Mouse (Mus musculus) liver, adult 2 months (tissue): ENCODE data around the gene Sos1. TPM values are rescaled to one million over a fixed set of nuclear protein-coding genes. Genes with fewer than 3 reads are reported as not detected.

Source experiments
- DNase-seq: peaks from one replicate; pipeline ENCODE4 v3.0.0-alpha.2; 2011; ENCODE audit warnings: low read depth, low spot score; ENCODE audit errors: extremely low read depth
- H3K27ac ChIP-seq: fragments of 200-500 bp; replicated peaks from 2 replicates; pipeline ENCODE4 v1.5.1; 2012; ENCODE audit warnings: low read depth, mild to moderate bottlenecking, control low read depth, inconsistent platforms, low read length; ENCODE audit not compliant: insufficient read depth
- H3K27me3 ChIP-seq: fragments of 200-500 bp; 2 replicates; pipeline ENCODE4 v1.6.1; 2012; ENCODE audit warnings: mild to moderate bottlenecking, moderate library complexity, low read length, inconsistent platforms; ENCODE audit not compliant: control insufficient read depth, insufficient read depth
- H3K36me3 ChIP-seq: fragments of 200-500 bp; 2 replicates; pipeline ENCODE4 v1.6.1; 2012; ENCODE audit warnings: low read length, inconsistent platforms; ENCODE audit not compliant: control insufficient read depth, insufficient read depth
- H3K4me1 ChIP-seq: fragments of 200-500 bp; 2 replicates; pipeline ENCODE4 v1.6.1; 2011; ENCODE audit warnings: low read length; ENCODE audit not compliant: control insufficient read depth, insufficient read depth
- H3K4me3 ChIP-seq: fragments of 200-500 bp; 2 replicates; pipeline ENCODE4 v1.5.1; 2011; ENCODE audit warnings: low read depth, mild to moderate bottlenecking, control low read depth, low read length, moderate library complexity; ENCODE audit not compliant: insufficient read depth
- H3K79me2 ChIP-seq: fragments of 200-500 bp; 2 replicates; pipeline ENCODE4 v1.6.1; 2012; ENCODE audit warnings: inconsistent platforms, mild to moderate bottlenecking, low read length, moderate library complexity; ENCODE audit not compliant: control insufficient read depth, insufficient read depth
- H3K9ac ChIP-seq: fragments of 200-500 bp; 2 replicates; pipeline ENCODE4 v1.6.1; 2012; ENCODE audit warnings: low read depth, mild to moderate bottlenecking, control low read depth, inconsistent platforms, low read length
- CTCF ChIP-seq: fragments of 200-500 bp; IDR thresholded peaks from 2 replicates; pipeline ENCODE4 v1.5.1; 2011; ENCODE audit warnings: low read depth, low read length, control low read depth
- POLR2A ChIP-seq: fragments of 200-500 bp; IDR thresholded peaks from 2 replicates; pipeline ENCODE4 v1.6.1; 2011; ENCODE audit warnings: low read length, control low read depth; ENCODE audit not compliant: insufficient read depth; ENCODE audit errors: extremely low read depth
- WGBS: fragments of 180-500 bp; shearing (Covaris S2); methylation state at CpG from one replicate; pipeline ENCODE4 v1.1.7; 2018; 5-methylcytosine and 5-hydroxymethylcytosine counted together
- polyA plus RNA-seq: library from polyadenylated mRNA; depleted of rRNA; stranded (reverse); fragments of >200 nt; gene quantifications from 2 replicates; pipeline ENCODE4 v1.2.3, GENCODE M21; 2012; rRNA removed
- total RNA-seq: library from RNA; depleted of rRNA; stranded (reverse); fragments of >200 nt; gene quantifications from 2 replicates; pipeline ENCODE4 v1.2.3, GENCODE M21; 2014; rRNA removed

Gene Sos1
- total RNA-seq (11.8 and 12.0 TPM in 2 replicates), polyA plus RNA-seq (2.8 TPM in 2 replicates)

GRCm38 (mm10) chr17:80480031-80480854 is at the start of gene Sos1:
TSS of gene Sos1 (minus strand) at chr17:80480453.
- no peaks in the 10 kb centered on the region for H3K36me3 ChIP-seq
- peak within 1 kb of the TSS; percentile 94 for H3K4me3 ChIP-seq
- DNase-seq, result peak; percentile 88
- peaks cover 12% of the 10 kb centered on the region; the same call in 1 of the 2 replicates for H3K4me1 ChIP-seq
- H3K27me3 ChIP-seq, result no peaks in the 10 kb centered on the region
- peaks cover 14% of the 10 kb centered on the region; the same call in 1 of the 2 replicates for H3K79me2 ChIP-seq
- WGBS, result 3% methylated on average over 90 of the region's 90 CpGs
- peak within 1 kb of the TSS; percentile 100 for H3K27ac ChIP-seq
- peak within 1 kb of the TSS; percentile 99 for H3K9ac ChIP-seq
- TF ChIP-seq POLR2A, result peak; percentile 60
- no peak for TF ChIP-seq CTCF

GRCm38 (mm10) chr17:80523231-80523630 is 43.0 kb upstream of the Sos1 start:
- Histone ChIP-seq H3K36me3 (no peaks in the 10 kb centered on the region), H3K9ac (no peak overlapping the region), H3K27me3 (no peaks in the 10 kb centered on the region), H3K4me3 (no peak overlapping the region), H3K27ac (no peak overlapping the region), H3K4me1 (peaks cover 2% of the 10 kb centered on the region; the same call in 1 of the 2 replicates), H3K79me2 (no peaks in the 10 kb centered on the region)
- WGBS, result 85% methylated on average over 3 of the region's 3 CpGs
- DNase-seq, result no peak
- no peak for TF ChIP-seq POLR2A
- no peak for TF ChIP-seq CTCF

GRCm38 (mm10) chr17:80522229-80522556 is 41.9 kb upstream of the Sos1 start:
- TF ChIP-seq CTCF, result no peak
- TF ChIP-seq POLR2A, result no peak
- Histone ChIP-seq H3K79me2 (no peaks in the 10 kb centered on the region), H3K27ac (no peak overlapping the region), H3K4me1 (peaks cover 2% of the 10 kb centered on the region; the same call in 1 of the 2 replicates), H3K27me3 (no peaks in the 10 kb centered on the region), H3K9ac (no peak overlapping the region), H3K36me3 (no peaks in the 10 kb centered on the region), H3K4me3 (no peak overlapping the region)
- DNase-seq, result no peak
- WGBS, result 80% methylated on average over 7 of the region's 7 CpGs

- no peak overlapping the region for H3K27ac ChIP-seq
- no peak overlapping the region for H3K4me3 ChIP-seq
- H3K9ac ChIP-seq, result no peak overlapping the region
- H3K36me3 ChIP-seq, result no peaks in the 10 kb centered on the region
- H3K79me2 ChIP-seq, result no peaks in the 10 kb centered on the region
- peaks cover 2% of the 10 kb centered on the region; the same call in 1 of the 2 replicates for H3K4me1 ChIP-seq
- H3K27me3 ChIP-seq, result no peaks in the 10 kb centered on the region
- no peak for DNase-seq
- TF ChIP-seq POLR2A (no peak), CTCF (no peak)
- 80% methylated on average over 4 of the region's 4 CpGs for WGBS
Observed at GRCm38 (mm10) chr17:80521521-80522228, 41.4 kb upstream of the Sos1 start.

GRCm38 (mm10) chr17:80520537-80520936 is 40.3 kb upstream of the Sos1 start:
- TF ChIP-seq POLR2A, result no peak
- no peak for TF ChIP-seq CTCF
- Histone ChIP-seq H3K79me2 (no peaks in the 10 kb centered on the region), H3K36me3 (no peaks in the 10 kb centered on the region), H3K4me3 (no peak overlapping the region), H3K27me3 (no peaks in the 10 kb centered on the region), H3K27ac (no peak overlapping the region), H3K4me1 (peaks cover 6% of the 10 kb centered on the region), H3K9ac (no peak overlapping the region)
- WGBS, result 21% methylated on average over 8 of the region's 8 CpGs
- DNase-seq, result peak; percentile 83
